Mouse (Mus musculus) liver, postnatal 0 days (tissue): ENCODE measurements around the gene Rnf5.

Experiments
- CTCF ChIP-seq: sonication (generic); IDR thresholded peaks from 2 replicates; pipeline ENCODE4 v1.5.1; 2016; ENCODE audit warnings: antibody characterized with exemption, low read depth
- EP300 ChIP-seq: IDR thresholded peaks from 2 replicates; pipeline ENCODE4 v1.6.1; 2016; ENCODE audit warnings: antibody characterized with exemption, low read depth, mild to moderate bottlenecking

- TF ChIP-seq CTCF (peak; percentile 93), EP300 (no peak)
Measured at GRCm38 (mm10) chr17:34555483-34555882, 48.0 kb downstream of the Rnf5 start.
